Mouse (Mus musculus): ENCODE data around the gene Gm42957. TPM values are rescaled to one million over a fixed set of nuclear protein-coding genes. Genes with fewer than 3 reads are reported as not detected.
"Not testable (repeated sequence)": the region's sequence is repeated elsewhere in the genome, so short reads cannot be mapped to it uniquely, and the experiment has no call there.

The Gm42957 gene
- total RNA-seq, 2 experiments from 2014 or later = 0.35 to 0.70 TPM

- DNase-seq (ENCODE audit: low spot score in 2 of 2) = no peak
Observed at GRCm38 (mm10) chr3:96673514-96673913, 38.2 kb downstream of the Gm42957 start.

GRCm38 (mm10) chr3:96674442-96674841 is 39.2 kb downstream of the Gm42957 start:
- no peak for DNase-seq (ENCODE audit: low spot score in 2 of 2)

GRCm38 (mm10) chr3:96675171-96675570 is 39.9 kb downstream of the Gm42957 start:
- no peak for DNase-seq (ENCODE audit: low spot score in 2 of 2)

- DNase-seq (ENCODE audit: low spot score in 2 of 2) = no peak
Observed at GRCm38 (mm10) chr3:96675690-96676089, 40.4 kb downstream of the Gm42957 start.

- no peak for DNase-seq (ENCODE audit: low spot score in 2 of 2)
Observed at GRCm38 (mm10) chr3:96678456-96678855, 43.2 kb downstream of the Gm42957 start.

GRCm38 (mm10) chr3:96679159-96679674 is 43.9 kb downstream of the Gm42957 start:
- DNase-seq (ENCODE audit: low spot score in 2 of 2) = peak in 1 of 2 experiments; percentile 34

GRCm38 (mm10) chr3:96680269-96680956 is 45.1 kb downstream of the Gm42957 start:
- no peak for DNase-seq (ENCODE audit: low spot score in 2 of 2)

GRCm38 (mm10) chr3:96683496-96683895 is 48.2 kb downstream of the Gm42957 start:
- no peak for DNase-seq (ENCODE audit: low spot score in 2 of 2)

- DNase-seq (ENCODE audit: low spot score in 2 of 2) = peak in 1 of 2 experiments; percentile 36
Observed at GRCm38 (mm10) chr3:96684151-96684821, 49.0 kb downstream of the Gm42957 start.

GRCm38 (mm10) chr3:96684822-96685156 is 49.5 kb downstream of the Gm42957 start:
- DNase-seq (ENCODE audit: low spot score in 2 of 2) = no peak

- not testable (repeated sequence) for DNase-seq (ENCODE audit: low spot score in 2 of 2)
Observed at GRCm38 (mm10) chr3:96686057-96686456, 50.8 kb downstream of the Gm42957 start.

GRCm38 (mm10) chr3:96688854-96689253 is 53.6 kb downstream of the Gm42957 start:
- no peak for DNase-seq (ENCODE audit: low spot score in 2 of 2)

GRCm38 (mm10) chr3:96690298-96690697 is 55.0 kb downstream of the Gm42957 start:
- no peak for DNase-seq (ENCODE audit: low spot score in 2 of 2)

GRCm38 (mm10) chr3:96692506-96692905 is 57.2 kb downstream of the Gm42957 start:
- DNase-seq (ENCODE audit: low spot score in 2 of 2) = no peak

GRCm38 (mm10) chr3:96693579-96693978 is 58.3 kb downstream of the Gm42957 start:
- DNase-seq (ENCODE audit: low spot score in 2 of 2) = no peak

- peak; percentile 79 to 82 for DNase-seq (ENCODE audit: low spot score in 2 of 2)
Observed at GRCm38 (mm10) chr3:96696198-96696765, 61.0 kb downstream of the Gm42957 start, which contains the start of gene Pias3. TSS of gene Pias3 (plus strand) at chr3:96696384.

GRCm38 (mm10) chr3:96696766-96697732 is 61.8 kb downstream of the Gm42957 start:
- peak; percentile 94 to 95 for DNase-seq (ENCODE audit: low spot score in 2 of 2)

- no peak for DNase-seq (ENCODE audit: low spot score in 2 of 2)
Observed at GRCm38 (mm10) chr3:96698993-96699690, 63.9 kb downstream of the Gm42957 start.

- DNase-seq (ENCODE audit: low spot score in 2 of 2) = no peak
Observed at GRCm38 (mm10) chr3:96700376-96700775, 65.1 kb downstream of the Gm42957 start.

- no peak for DNase-seq (ENCODE audit: low spot score in 2 of 2)
Observed at GRCm38 (mm10) chr3:96701003-96701402, 65.7 kb downstream of the Gm42957 start.

All from adrenal gland, adult 18-20 months (tissue).